Mouse (Mus musculus) kidney, adult 2 months (tissue): ENCODE measurements around the gene Cmtm6. TPM values are rescaled to one million over a fixed set of nuclear protein-coding genes. Genes with fewer than 3 reads are reported as not detected.

Experiments
- DNase-seq: peaks from one replicate; pipeline ENCODE4 v3.0.0; 2021
- H3K27ac ChIP-seq: fragments of 200-500 bp; 2 replicates; pipeline ENCODE4 v1.5.1; 2012; ENCODE audit warnings: low read depth, low read length, control low read depth, inconsistent platforms; ENCODE audit not compliant: insufficient read depth
- H3K27me3 ChIP-seq: fragments of 200-500 bp; replicated peaks from 2 replicates; pipeline ENCODE4 v1.6.1; 2012; ENCODE audit warnings: mild to moderate bottlenecking, moderate library complexity, low read length, inconsistent platforms; ENCODE audit not compliant: control insufficient read depth, insufficient read depth
- H3K36me3 ChIP-seq: fragments of 200-500 bp; 2 replicates; pipeline ENCODE4 v1.6.1; 2012; ENCODE audit warnings: mild to moderate bottlenecking, moderate library complexity, low read length, inconsistent platforms; ENCODE audit not compliant: control insufficient read depth, insufficient read depth
- H3K4me1 ChIP-seq: fragments of 200-500 bp; 2 replicates; pipeline ENCODE4 v1.6.1; 2011; ENCODE audit warnings: low read length; ENCODE audit not compliant: control insufficient read depth, insufficient read depth
- H3K4me3 ChIP-seq: fragments of 200-500 bp; 2 replicates; pipeline ENCODE4 v1.5.1; 2011; ENCODE audit warnings: mild to moderate bottlenecking, low read depth, low read length, control low read depth; ENCODE audit not compliant: insufficient read depth
- CTCF ChIP-seq: fragments of 200-500 bp; conservative IDR thresholded peaks from 2 replicates; pipeline ENCODE4 v1.5.1; 2011; ENCODE audit warnings: low read depth, mild to moderate bottlenecking, control low read depth, low read length, moderate library complexity, mixed read lengths; ENCODE audit not compliant: insufficient read depth, insufficient read length
- POLR2A ChIP-seq: fragments of 200-500 bp; IDR thresholded peaks from one replicate; pipeline ENCODE4 v1.6.1; 2011; ENCODE audit warnings: low read depth, low read length, control low read depth
- WGBS: fragments of 180-500 bp; shearing (Covaris S2); methylation state at CpG from one replicate; pipeline ENCODE4 v1.1.7; 2018; 5-methylcytosine and 5-hydroxymethylcytosine counted together
- polyA plus RNA-seq: library from polyadenylated mRNA; depleted of rRNA; stranded (reverse); fragments of >200 nt; gene quantifications from 2 replicates; pipeline ENCODE4 v1.2.3, GENCODE M21; 2012

Gene Cmtm6
- polyA plus RNA-seq, 1 experiment: 70.5 TPM

DNA sequence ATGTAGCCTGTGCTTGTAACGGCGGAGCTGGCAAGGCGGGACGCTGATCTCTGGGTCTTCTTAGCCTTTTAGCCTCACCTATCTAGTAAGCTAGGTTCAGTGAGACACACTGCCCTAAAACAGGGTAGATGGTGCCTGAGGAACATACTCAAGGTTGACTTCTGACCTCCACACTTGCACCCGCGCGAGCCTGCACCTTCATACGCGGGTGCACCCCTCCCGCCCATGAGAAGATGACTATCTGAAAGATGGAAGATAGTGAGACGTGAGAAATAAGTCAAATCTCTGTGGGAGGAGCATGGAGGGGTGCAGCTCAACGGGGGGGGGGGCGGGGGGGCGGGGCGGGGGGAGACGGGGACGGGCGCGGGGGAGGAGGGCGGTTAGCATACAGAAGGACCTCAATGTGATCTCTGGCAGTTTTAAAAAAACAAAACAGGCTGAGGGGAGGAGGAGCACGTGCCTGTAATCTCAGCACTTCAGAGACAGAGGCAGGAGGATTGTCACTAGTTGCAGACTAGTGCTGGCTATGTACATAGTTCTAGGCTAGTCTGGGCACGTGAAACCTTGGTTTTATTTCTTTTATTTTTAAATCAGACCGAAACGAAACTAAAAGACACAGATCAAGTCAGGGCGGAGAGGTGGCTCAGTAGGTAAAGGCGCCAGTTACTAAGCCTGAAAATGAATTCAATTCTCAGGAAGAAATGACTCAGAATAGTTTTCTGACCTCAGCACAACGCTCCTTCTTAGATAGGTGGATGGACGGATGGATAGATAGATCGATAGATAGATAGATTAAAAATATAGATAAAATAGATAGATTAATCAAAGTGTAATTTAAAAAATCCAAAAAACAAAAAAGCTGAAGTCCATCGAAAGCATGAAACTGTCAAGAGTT is 758 bp upstream of the Cmtm6 start:
- 0 out of 2 replicates have a peak overlapping the region, but pooled peaks have one; percentile 39 for H3K27ac ChIP-seq
- peaks cover 10% of the 10 kb centered on the region for H3K4me1 ChIP-seq
- H3K27me3 ChIP-seq: no peaks in the 10 kb centered on the region
- 21% methylated on average over 30 of the region's 30 CpGs for WGBS
- DNase-seq: no peak
- peak overlapping the region; percentile 44; the same call in 1 of the 2 replicates for H3K4me3 ChIP-seq
- no peaks in the 10 kb centered on the region for H3K36me3 ChIP-seq
- no peak for TF ChIP-seq POLR2A
- TF ChIP-seq CTCF: no peak

- 0 out of 2 replicates have a peak, but pooled peaks have one; percentile 6 for TF ChIP-seq CTCF
- TF ChIP-seq POLR2A: no peak
- no peaks in the 10 kb centered on the region for H3K36me3 ChIP-seq
- DNase-seq: peak; percentile 50
- H3K4me3 ChIP-seq: peak overlapping the region; percentile 87
- no peaks in the 10 kb centered on the region for H3K27me3 ChIP-seq
- 43% methylated on average over 12 of the region's 12 CpGs for WGBS
- peak overlapping the region; percentile 90; the same call in 1 of the 2 replicates for H3K27ac ChIP-seq
- peaks cover 14% of the 10 kb centered on the region for H3K4me1 ChIP-seq
Measured at GRCm38 (mm10) chr9:114731871-114732682, 1.2 kb downstream of the Cmtm6 start.

- Histone ChIP-seq H3K27me3 (no peaks in the 10 kb centered on the region), H3K27ac (no peak overlapping the region), H3K4me3 (no peak overlapping the region), H3K36me3 (no peaks in the 10 kb centered on the region), H3K4me1 (peaks cover 14% of the 10 kb centered on the region)
- 72% methylated on average over 2 of the region's 2 CpGs for WGBS
- TF ChIP-seq CTCF (no peak), POLR2A (no peak)
- DNase-seq: no peak
Measured at GRCm38 (mm10) chr9:114733238-114733637, 2.3 kb downstream of the Cmtm6 start.

DNA sequence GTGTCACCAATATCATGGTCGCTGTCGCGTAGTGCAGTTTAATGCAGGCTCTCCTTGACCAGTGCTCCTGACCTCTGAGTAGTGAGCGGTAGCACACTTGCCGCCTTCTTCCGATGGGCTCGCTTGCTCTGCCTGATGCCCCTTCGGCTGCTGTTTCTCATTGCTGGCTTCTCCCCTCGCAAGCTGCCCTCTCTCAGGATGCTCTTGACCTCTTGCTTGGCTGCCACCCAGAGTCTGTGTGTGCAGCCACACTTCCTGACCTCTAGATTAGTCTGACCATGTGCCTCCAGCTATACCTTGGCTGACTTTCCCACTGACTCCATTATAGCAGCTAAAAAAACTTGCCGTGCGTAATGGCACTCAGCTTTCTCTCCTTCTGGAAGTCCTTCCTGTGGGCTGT is 5.5 kb downstream of the Cmtm6 start:
- peak overlapping the region; percentile 11; the same call in 1 of the 2 replicates for H3K27ac ChIP-seq
- peaks cover 14% of the 10 kb centered on the region for H3K4me1 ChIP-seq
- H3K4me3 ChIP-seq: no peak overlapping the region
- WGBS: 13% methylated on average over 11 of the region's 11 CpGs
- TF ChIP-seq CTCF: no peak
- TF ChIP-seq POLR2A: no peak
- peak; percentile 77 for DNase-seq
- H3K27me3 ChIP-seq: no peaks in the 10 kb centered on the region
- H3K36me3 ChIP-seq: no peaks in the 10 kb centered on the region

- Histone ChIP-seq H3K36me3 (no peaks in the 10 kb centered on the region), H3K27ac (no peak overlapping the region), H3K4me3 (no peak overlapping the region), H3K4me1 (peaks cover 4% of the 10 kb centered on the region; the same call in 1 of the 2 replicates), H3K27me3 (no peaks in the 10 kb centered on the region)
- no peak for TF ChIP-seq POLR2A
- WGBS: 83% methylated on average over 9 of the region's 9 CpGs
- DNase-seq: no peak
Measured at GRCm38 (mm10) chr9:114740336-114740735, 9.4 kb downstream of the Cmtm6 start.

GRCm38 (mm10) chr9:114742731-114743130 is 11.8 kb downstream of the Cmtm6 start:
- no peaks in the 10 kb centered on the region for H3K4me1 ChIP-seq
- peak; percentile 30 for DNase-seq
- TF ChIP-seq CTCF: no peak
- no peak for TF ChIP-seq POLR2A
- H3K27me3 ChIP-seq: no peaks in the 10 kb centered on the region
- WGBS: 51% methylated on average over 2 of the region's 2 CpGs
- no peak overlapping the region for H3K27ac ChIP-seq
- peaks cover 1% of the 10 kb centered on the region; the same call in 1 of the 2 replicates for H3K36me3 ChIP-seq
- no peak overlapping the region for H3K4me3 ChIP-seq

- 78% methylated on average over 4 of the region's 4 CpGs for WGBS
- Histone ChIP-seq H3K27ac (no peak overlapping the region), H3K36me3 (peaks cover 1% of the 10 kb centered on the region; the same call in 1 of the 2 replicates), H3K27me3 (no peaks in the 10 kb centered on the region), H3K4me3 (no peak overlapping the region), H3K4me1 (no peaks in the 10 kb centered on the region)
- TF ChIP-seq CTCF: no peak
- no peak for DNase-seq
Measured at GRCm38 (mm10) chr9:114745163-114745562, 14.2 kb downstream of the Cmtm6 start.
